Mouse (Mus musculus) embryonic facial prominence, embryonic 14.5 days (tissue): ENCODE measurements around the gene Sh3bp5. TPM values are rescaled to one million over a fixed set of nuclear protein-coding genes. Genes with fewer than 3 reads are reported as not detected.

Experiments used
- ATAC-seq: fragments of 200-750 bp; cut with Nextera tagmentation; 2 replicates; pipeline ENCODE4 v1.8.0; 2017; ENCODE audit warnings: low read depth, moderate number of reproducible peaks, moderate TSS enrichment
- DNase-seq: peaks from one replicate; pipeline ENCODE4 v3.0.0-alpha.2; 2015; ENCODE audit warnings: low spot score
- H3K27ac ChIP-seq: fragments of 300-500 bp; sonication (generic); replicated peaks from 2 replicates; pipeline ENCODE4 v1.5.1; 2014; ENCODE audit warnings: low read depth, mild to moderate bottlenecking, low read length, moderate library complexity
- H3K27me3 ChIP-seq: fragments of 300-500 bp; sonication (generic); replicated peaks from 2 replicates; pipeline ENCODE4 v1.6.1; 2014; ENCODE audit warnings: low read length; ENCODE audit not compliant: control insufficient read depth, insufficient read depth
- H3K36me3 ChIP-seq: fragments of 300-500 bp; sonication (generic); 2 replicates; pipeline ENCODE4 v1.6.1; 2014; ENCODE audit warnings: low read length, mixed read lengths; ENCODE audit not compliant: control insufficient read depth, insufficient read depth
- H3K4me1 ChIP-seq: fragments of 300-500 bp; sonication (generic); 2 replicates; pipeline ENCODE4 v1.6.1; 2014; ENCODE audit warnings: antibody characterized with exemption, low read length; ENCODE audit not compliant: control insufficient read depth, insufficient read depth
- H3K4me2 ChIP-seq: fragments of 300-500 bp; sonication (generic); 2 replicates; pipeline ENCODE4 v1.6.1; 2014; ENCODE audit warnings: low read depth, mild to moderate bottlenecking, low read length, moderate library complexity, mixed read lengths
- H3K4me3 ChIP-seq: fragments of 300-500 bp; sonication (generic); 2 replicates; pipeline ENCODE4 v1.5.1; 2014; ENCODE audit warnings: low read depth, mild to moderate bottlenecking, low read length
- H3K9ac ChIP-seq: fragments of 300-500 bp; sonication (generic); 2 replicates; pipeline ENCODE4 v1.6.1; 2014; ENCODE audit warnings: low read depth, mild to moderate bottlenecking, low read length, moderate library complexity, mixed read lengths
- H3K9me3 ChIP-seq: fragments of 300-500 bp; sonication (generic); 2 replicates; pipeline ENCODE4 v1.6.1; 2016; ENCODE audit warnings: low read length; ENCODE audit not compliant: control insufficient read depth
- WGBS: fragments of 180-500 bp; shearing (Covaris S2); extraction: QIAGEN DNeasy Blood & Tissue Kit; methylation state at CpG from one replicate; pipeline ENCODE4 v1.1.7; 2014; 5-methylcytosine and 5-hydroxymethylcytosine counted together
- polyA plus RNA-seq: library from polyadenylated mRNA; unstranded; fragments of >200 nt; fragmentation: Nextera tagmentation; extraction: Ambion mirVana; gene quantifications from 2 replicates; pipeline ENCODE4 v1.2.1, GENCODE M21; 2014

Gene Sh3bp5
- polyA plus RNA-seq, 1 experiment from 2014 or later, result 19.7 TPM

DNA sequence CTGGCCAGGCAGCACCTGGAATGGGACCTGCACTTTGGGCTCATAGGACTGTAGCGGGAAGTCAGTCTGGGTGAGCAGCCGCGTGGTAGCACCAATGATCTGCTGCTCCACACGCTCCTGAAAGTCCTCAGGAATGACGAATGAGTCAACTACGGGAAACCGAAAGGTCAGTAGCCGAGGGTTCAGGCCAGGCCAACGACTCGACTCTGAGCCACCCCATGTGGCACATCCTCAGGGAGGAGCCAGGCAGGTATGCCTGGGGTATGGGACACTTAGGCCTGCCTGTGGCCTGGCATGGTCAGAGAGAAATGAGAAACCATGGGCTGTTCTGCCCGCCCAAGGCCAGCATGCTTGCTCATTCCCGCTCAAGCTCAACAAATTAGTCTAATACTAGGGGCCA lies 119.3 kb downstream of the Sh3bp5 start:
- ATAC-seq, result no peak

GRCm38 (mm10) chr14:31313192-31313591 lies 122.7 kb downstream of the Sh3bp5 start:
- 43% methylated on average over 3 of the region's 3 CpGs for WGBS
- H3K27me3 ChIP-seq, result no peaks in the 10 kb centered on the region
- H3K4me1 ChIP-seq, result no peaks in the 10 kb centered on the region
- no peaks in the 10 kb centered on the region for H3K9me3 ChIP-seq
- H3K4me2 ChIP-seq, result no peak overlapping the region
- no peaks in the 10 kb centered on the region for H3K36me3 ChIP-seq
- H3K4me3 ChIP-seq, result no peak overlapping the region
- H3K9ac ChIP-seq, result no peak overlapping the region
- no peak for ATAC-seq
- no peak overlapping the region for H3K27ac ChIP-seq
- DNase-seq, result no peak

More for the DNA sequence above, 119.3 kb downstream of the Sh3bp5 start:
- WGBS, result 80% methylated on average over 12 of the region's 12 CpGs
- Histone ChIP-seq H3K36me3 (no peaks in the 10 kb centered on the region), H3K27me3 (no peaks in the 10 kb centered on the region), H3K9ac (no peak overlapping the region), H3K4me1 (no peaks in the 10 kb centered on the region), H3K9me3 (no peaks in the 10 kb centered on the region), H3K4me2 (no peak overlapping the region), H3K27ac (no peak overlapping the region), H3K4me3 (no peak overlapping the region)
- DNase-seq, result no peak

Other genes with a start within 250 kb of the Sh3bp5 start
- gene Tnnc1, start 227.8 kb downstream of the Sh3bp5 start, polyA plus RNA-seq, result 546 and 580 TPM in 2 replicates
- 296 and 339 TPM in 2 replicates for gene Nisch, start 219.1 kb downstream of the Sh3bp5 start, polyA plus RNA-seq
- gene Sema3g, start 218.2 kb downstream of the Sh3bp5 start, polyA plus RNA-seq, result 0.51 and 0.54 TPM in 2 replicates
- 10.0 and 12.8 TPM in 2 replicates for gene Phf7, start 184.8 kb downstream of the Sh3bp5 start, polyA plus RNA-seq
- gene Bap1, start 184.6 kb downstream of the Sh3bp5 start, polyA plus RNA-seq, result 60.7 and 69.6 TPM in 2 replicates
- 5.9 and 7.6 TPM in 2 replicates for gene Dnah1, start 112.2 kb downstream of the Sh3bp5 start, polyA plus RNA-seq
- gene Capn7, start 99.4 kb downstream of the Sh3bp5 start, polyA plus RNA-seq, result 43.8 and 47.4 TPM in 2 replicates
- 22.6 and 22.9 TPM in 2 replicates for gene Eaf1, start 58.3 kb upstream of the Sh3bp5 start, polyA plus RNA-seq
- 54.0 and 58.6 TPM in 2 replicates for gene Mettl6, start 59.0 kb upstream of the Sh3bp5 start, polyA plus RNA-seq
- gene Colq, start 155.3 kb upstream of the Sh3bp5 start, polyA plus RNA-seq, result 6.2 and 7.8 TPM in 2 replicates
- gene Gm49387, start 204.8 kb upstream of the Sh3bp5 start, polyA plus RNA-seq, result 0.47 and 0.84 TPM in 2 replicates
- 30.3 and 37.0 TPM in 2 replicates for gene Btd, start 204.9 kb upstream of the Sh3bp5 start, polyA plus RNA-seq
- gene Hacl1, start 205.2 kb upstream of the Sh3bp5 start, polyA plus RNA-seq, result 13.3 and 13.4 TPM in 2 replicates